Mouse (Mus musculus) MEL (cell line): ENCODE measurements around the gene Aldh4a1. TPM values are rescaled to one million over a fixed set of nuclear protein-coding genes. Genes with fewer than 3 reads are reported as not detected.

Source experiments
- DNase-seq: peaks from one replicate; pipeline ENCODE4 v3.0.0; 2011; ENCODE audit warnings: low read depth, low spot score
- H3K27ac ChIP-seq: 2 replicates; pipeline ENCODE4 v1.5.1; 2012; ENCODE audit warnings: low read depth, mild to moderate bottlenecking, control low read depth, low read length, moderate library complexity; ENCODE audit not compliant: control insufficient read depth
- H3K27me3 ChIP-seq, 2 experiments: fragments of 150-350 bp in 1 of 2; sonication (generic) in 1 of 2; 2 replicates each; pipeline ENCODE4 v1.6.1; 2012; ENCODE audit warnings: low read length in 2 of 2, mild to moderate bottlenecking in 2 of 2, improper control_type of control experiment in 1 of 2, moderate library complexity in 1 of 2; ENCODE audit not compliant: insufficient read depth in 2 of 2, control insufficient read depth in 1 of 2
- H3K36me3 ChIP-seq, 2 experiments: 2 replicates each; pipeline ENCODE4 v1.6.1; 2012 to 2014; ENCODE audit warnings: low read length in 2 of 2, improper control_type of control experiment in 1 of 2, inconsistent platforms in 1 of 2, mild to moderate bottlenecking in 1 of 2; ENCODE audit not compliant: insufficient read depth in 2 of 2, control insufficient read depth in 1 of 2
- H3K4me1 ChIP-seq, 2 experiments: fragments of 150-350 bp in 1 of 2; sonication (generic) in 1 of 2; 2 replicates each; pipeline ENCODE4 v1.6.1; 2012; ENCODE audit warnings: low read length in 2 of 2, improper control_type of control experiment in 1 of 2, mild to moderate bottlenecking in 1 of 2; ENCODE audit not compliant: insufficient read depth in 2 of 2, control insufficient read depth in 1 of 2
- H3K4me3 ChIP-seq, 2 experiments: fragments of 150-350 bp in 1 of 2; sonication (generic) in 1 of 2; 2 replicates each; pipeline ENCODE4 v1.5.1; 2012; ENCODE audit warnings: low read depth in 2 of 2, low read length in 2 of 2, mild to moderate bottlenecking in 2 of 2, moderate library complexity in 2 of 2, control low read depth in 1 of 2, improper control_type of control experiment in 1 of 2; ENCODE audit not compliant: control insufficient read depth in 1 of 2, insufficient read depth in 1 of 2
- H3K79me2 ChIP-seq: 2 replicates; pipeline ENCODE4 v1.6.1; 2012; ENCODE audit warnings: mild to moderate bottlenecking, low read length, moderate library complexity; ENCODE audit not compliant: control insufficient read depth, poor library complexity, insufficient read depth
- H3K9ac ChIP-seq: 2 replicates; pipeline ENCODE4 v1.6.1; 2012; ENCODE audit warnings: low read depth, mild to moderate bottlenecking, control low read depth, low read length, moderate library complexity; ENCODE audit not compliant: control insufficient read depth, poor library complexity, severe bottlenecking
- H3K9me3 ChIP-seq: fragments of 150-350 bp; sonication (generic); replicated peaks from 2 replicates; pipeline ENCODE4 v1.6.1; 2012; ENCODE audit warnings: mild to moderate bottlenecking, low read length, improper control_type of control experiment, moderate library complexity; ENCODE audit not compliant: insufficient read depth
- BHLHE40 ChIP-seq: IDR thresholded peaks from 2 replicates; pipeline ENCODE4 v1.6.1; 2012; ENCODE audit warnings: low read depth, mild to moderate bottlenecking, inconsistent platforms, low read length, improper control_type of control experiment, borderline replicate concordance
- CHD2 ChIP-seq: IDR thresholded peaks from 2 replicates; pipeline ENCODE4 v1.6.1; 2011; ENCODE audit warnings: low read length, improper control_type of control experiment
- CTCF ChIP-seq, 3 experiments: IDR thresholded peaks in 2 of 3; conservative IDR thresholded peaks in 1 of 3; 2 replicates each; pipeline ENCODE4 v1.5.1; 2011 to 2012; ENCODE audit warnings: low read length in 3 of 3, low read depth in 2 of 3, mild to moderate bottlenecking in 2 of 3, improper control_type of control experiment in 1 of 3, inconsistent platforms in 1 of 3, mixed read lengths in 1 of 3, moderate library complexity in 1 of 3; ENCODE audit not compliant: control insufficient read depth in 1 of 3, insufficient read depth in 1 of 3, poor library complexity in 1 of 3, severe bottlenecking in 1 of 3
- E2F4 ChIP-seq: IDR thresholded peaks from 2 replicates; pipeline ENCODE4 v1.6.1; 2011; ENCODE audit warnings: low read depth, low read length, improper control_type of control experiment, borderline replicate concordance
- ELF1 ChIP-seq: IDR thresholded peaks from 2 replicates; pipeline ENCODE4 v1.6.1; 2014; ENCODE audit warnings: low read depth, mild to moderate bottlenecking, inconsistent platforms, low read length, improper control_type of control experiment, moderate library complexity
- EP300 ChIP-seq, 2 experiments: IDR thresholded peaks; 2 replicates each; pipeline ENCODE4 v1.6.1; 2011; ENCODE audit warnings: improper control_type of control experiment in 2 of 2, low read length in 2 of 2, low read depth in 1 of 2, mild to moderate bottlenecking in 1 of 2
- ETS1 ChIP-seq: IDR thresholded peaks from 2 replicates; pipeline ENCODE4 v1.6.1; 2012; ENCODE audit warnings: low read depth, mild to moderate bottlenecking, inconsistent platforms, low read length, improper control_type of control experiment, moderate library complexity
- GATA1 ChIP-seq: IDR thresholded peaks from 2 replicates; pipeline ENCODE4 v1.6.1; 2011; ENCODE audit warnings: low read depth, low read length, improper control_type of control experiment
- HCFC1 ChIP-seq: IDR thresholded peaks from 2 replicates; pipeline ENCODE4 v1.6.1; 2012; ENCODE audit warnings: low read depth, mild to moderate bottlenecking, inconsistent platforms, low read length, improper control_type of control experiment, moderate library complexity
- KAT2A ChIP-seq: conservative IDR thresholded peaks from 2 replicates; pipeline ENCODE4 v1.6.1; 2012; ENCODE audit warnings: low read depth, low read length, improper control_type of control experiment, inconsistent platforms
- MAZ ChIP-seq: IDR thresholded peaks from 2 replicates; pipeline ENCODE4 v1.6.1; 2012; ENCODE audit warnings: low read depth, mild to moderate bottlenecking, inconsistent platforms, low read length, improper control_type of control experiment
- MEF2A ChIP-seq: IDR thresholded peaks from 2 replicates; pipeline ENCODE4 v1.6.1; 2014; ENCODE audit warnings: low read depth, mild to moderate bottlenecking, inconsistent platforms, low read length, improper control_type of control experiment; ENCODE audit not compliant: poor library complexity, insufficient replicate concordance, severe bottlenecking; ENCODE audit errors: extremely low read depth
- MXI1 ChIP-seq: IDR thresholded peaks from 2 replicates; pipeline ENCODE4 v1.6.1; 2011; ENCODE audit warnings: mild to moderate bottlenecking, low read depth, low read length, improper control_type of control experiment
- MYC ChIP-seq: IDR thresholded peaks from 2 replicates; pipeline ENCODE4 v1.6.1; 2011; ENCODE audit warnings: low read depth, mild to moderate bottlenecking, low read length, improper control_type of control experiment, moderate library complexity
- NELFE ChIP-seq: IDR thresholded peaks from 2 replicates; pipeline ENCODE4 v1.6.1; 2011; ENCODE audit warnings: low read depth, low read length, improper control_type of control experiment
- POLR2AphosphoS2 ChIP-seq: IDR thresholded peaks from 2 replicates; pipeline ENCODE4 v1.6.1; 2011; ENCODE audit warnings: low read length, improper control_type of control experiment
- POLR2AphosphoS5 ChIP-seq: IDR thresholded peaks from 2 replicates; pipeline ENCODE4 v1.6.1; 2012; ENCODE audit warnings: low read depth, borderline replicate concordance, mild to moderate bottlenecking, inconsistent platforms, low read length, moderate library complexity, mixed read lengths
- RCOR1 ChIP-seq: IDR thresholded peaks from 2 replicates; pipeline ENCODE4 v1.6.1; 2012; ENCODE audit warnings: low read depth, mild to moderate bottlenecking, inconsistent platforms, low read length, improper control_type of control experiment
- SIN3A ChIP-seq: IDR thresholded peaks from 2 replicates; pipeline ENCODE4 v1.6.1; 2012; ENCODE audit warnings: low read length, improper control_type of control experiment, inconsistent platforms
- SMC3 ChIP-seq: IDR thresholded peaks from 2 replicates; pipeline ENCODE4 v1.6.1; 2011; ENCODE audit warnings: low read depth, low read length, improper control_type of control experiment
- TBP ChIP-seq: IDR thresholded peaks from 2 replicates; pipeline ENCODE4 v1.8.0; 2011; ENCODE audit warnings: low read depth, low read length, improper control_type of control experiment
- TCF12 ChIP-seq: IDR thresholded peaks from 2 replicates; pipeline ENCODE4 v1.6.1; 2014; ENCODE audit warnings: low read depth, mild to moderate bottlenecking, inconsistent platforms, low read length, improper control_type of control experiment, moderate library complexity
- USF2 ChIP-seq, 2 experiments: IDR thresholded peaks; 2 replicates each; pipeline ENCODE4 v1.6.1; 2011 to 2012; ENCODE audit warnings: improper control_type of control experiment in 2 of 2, low read length in 2 of 2, borderline replicate concordance in 1 of 2, inconsistent platforms in 1 of 2, low read depth in 1 of 2, mild to moderate bottlenecking in 1 of 2; ENCODE audit not compliant: insufficient read depth in 1 of 2
- ZC3H11A ChIP-seq: IDR thresholded peaks from 2 replicates; pipeline ENCODE4 v1.6.1; 2012; ENCODE audit warnings: low read depth, mild to moderate bottlenecking, inconsistent platforms, low read length, improper control_type of control experiment
- ZKSCAN1 ChIP-seq: IDR thresholded peaks from 2 replicates; pipeline ENCODE4 v1.6.1; 2012; ENCODE audit warnings: low read depth, mild to moderate bottlenecking, inconsistent platforms, low read length, improper control_type of control experiment, moderate library complexity
- ZMIZ1 ChIP-seq: IDR thresholded peaks from 2 replicates; pipeline ENCODE4 v1.6.1; 2012; ENCODE audit warnings: low read depth, mild to moderate bottlenecking, inconsistent platforms, low read length, improper control_type of control experiment, moderate library complexity
- polyA plus RNA-seq, 2 experiments: library from polyadenylated mRNA; stranded (reverse) in 1 of 2; unstranded in 1 of 2; fragments of >175 nt in 1 of 2; fragments of >200 nt in 1 of 2; gene quantifications; 2 replicates each; pipeline versions ENCODE4 v1.2.1 to v1.2.4; 2012; ENCODE audit warnings: low replicate concordance in 2 of 2, low read depth in 1 of 2; ENCODE audit not compliant: insufficient read length in 2 of 2, insufficient read depth in 1 of 2, missing spikeins in 1 of 2
- total RNA-seq: library from RNA; depleted of rRNA; stranded (reverse); fragments of 300-350 nt; gene quantifications from 2 replicates; pipeline ENCODE4 v1.2.3, GENCODE M21; 2012

Aldh4a1 gene
- total and polyA plus RNA-seq, 3 experiments: 11.7 to 12.3 TPM; not detected in 1

GRCm38 (mm10) chr4:139590446-139590845, 32.2 kb upstream of the Aldh4a1 start:
- Histone ChIP-seq H3K4me1 (no peaks in the 10 kb centered on the region), H3K27ac (no peak overlapping the region), H3K27me3 (no peaks in the 10 kb centered on the region), H3K79me2 (no peaks in the 10 kb centered on the region), H3K9ac (no peak overlapping the region), H3K4me3 (no peak overlapping the region), H3K9me3 (no peaks in the 10 kb centered on the region), H3K36me3 (no peaks in the 10 kb centered on the region)
- TF ChIP-seq ZKSCAN1 (no peak), TBP (no peak), TCF12 (no peak), ETS1 (no peak), MEF2A (no peak), CHD2 (no peak), SIN3A (no peak), SMC3 (no peak), MYC (no peak), HCFC1 (no peak), ZC3H11A (no peak), CTCF (IDR thresholded peaks at IDR 0.05 in 2 of 3, conservative IDR thresholded peaks at IDR 0.05 in 1 of 3; ENCODE audit: control insufficient read depth in 1 of 3, insufficient read depth in 1 of 3, low read depth in 2 of 3, low read length in 3 of 3, poor library complexity in 1 of 3, severe bottlenecking in 1 of 3) (no peak), ZMIZ1 (no peak), POLR2AphosphoS5 (no peak), NELFE (no peak)
- no peak for DNase-seq

- Histone ChIP-seq H3K27ac (no peak overlapping the region), H3K9me3 (no peaks in the 10 kb centered on the region), H3K9ac (no peak overlapping the region), H3K4me1 (no peaks in the 10 kb centered on the region), H3K27me3 (no peaks in the 10 kb centered on the region), H3K4me3 (no peak overlapping the region), H3K79me2 (no peaks in the 10 kb centered on the region), H3K36me3 (no peaks in the 10 kb centered on the region)
- no peak for DNase-seq
- no peak for TF ChIP-seq KAT2A
- no peak for TF ChIP-seq E2F4
- no peak for TF ChIP-seq POLR2AphosphoS2
- no peak for TF ChIP-seq MAZ
- TF ChIP-seq BHLHE40: no peak
- TF ChIP-seq ZC3H11A: no peak
- no peak for TF ChIP-seq RCOR1
- TF ChIP-seq ZMIZ1: no peak
- TF ChIP-seq CHD2: no peak
- TF ChIP-seq MXI1: no peak
- TF ChIP-seq EP300 (IDR thresholded peaks at IDR 0.05; ENCODE audit: low read depth in 1 of 2, low read length in 2 of 2): no peak
- no peak for TF ChIP-seq USF2 (IDR thresholded peaks at IDR 0.05; ENCODE audit: borderline replicate concordance in 1 of 2, insufficient read depth in 1 of 2, low read depth in 1 of 2, low read length in 2 of 2)
- no peak for TF ChIP-seq ELF1
- TF ChIP-seq SIN3A: no peak
- TF ChIP-seq GATA1: no peak
Observed at GRCm38 (mm10) chr4:139592895-139593294, 29.8 kb upstream of the Aldh4a1 start.
